Mouse (Mus musculus) lung, adult 2 months (tissue): ENCODE results near the gene Ccdc184.

Experiments used
- CTCF ChIP-seq: fragments of 200-500 bp; IDR thresholded peaks from 2 replicates; pipeline ENCODE4 v1.5.1; 2011; ENCODE audit warnings: mild to moderate bottlenecking, low read length, control low read depth; ENCODE audit not compliant: insufficient read depth
- POLR2A ChIP-seq: fragments of 200-500 bp; IDR thresholded peaks from 2 replicates; pipeline ENCODE4 v1.6.1; 2011; ENCODE audit warnings: low read depth, mild to moderate bottlenecking, control low read depth, low read length, borderline replicate concordance; ENCODE audit errors: extremely low read depth

DNA sequence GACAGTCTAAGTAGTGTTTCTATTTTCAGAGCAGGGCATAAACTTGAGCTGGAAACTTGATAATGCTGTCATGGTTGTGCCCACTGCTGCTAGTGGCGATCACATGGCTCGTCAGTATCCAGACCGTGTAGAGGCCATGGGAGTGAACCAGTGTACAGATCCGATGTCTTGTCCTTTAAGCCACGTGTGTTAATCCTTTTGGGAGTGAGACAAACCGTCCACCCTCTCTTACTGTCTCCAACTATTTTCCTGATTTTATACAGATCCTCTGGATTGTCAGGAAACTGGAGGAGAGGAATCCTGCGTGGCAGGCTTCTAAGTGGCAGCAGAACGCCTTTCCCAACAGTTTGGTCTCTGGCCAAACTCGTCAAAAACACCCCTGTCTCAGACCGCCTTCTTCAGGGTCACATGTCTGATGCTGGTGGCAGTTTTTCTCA lies 17.8 kb upstream of the Ccdc184 start:
- no peak for TF ChIP-seq CTCF
- TF ChIP-seq POLR2A: no peak
